ENCODE assay signal across 21 mouse cellular contexts in the genomic region with DNA sequence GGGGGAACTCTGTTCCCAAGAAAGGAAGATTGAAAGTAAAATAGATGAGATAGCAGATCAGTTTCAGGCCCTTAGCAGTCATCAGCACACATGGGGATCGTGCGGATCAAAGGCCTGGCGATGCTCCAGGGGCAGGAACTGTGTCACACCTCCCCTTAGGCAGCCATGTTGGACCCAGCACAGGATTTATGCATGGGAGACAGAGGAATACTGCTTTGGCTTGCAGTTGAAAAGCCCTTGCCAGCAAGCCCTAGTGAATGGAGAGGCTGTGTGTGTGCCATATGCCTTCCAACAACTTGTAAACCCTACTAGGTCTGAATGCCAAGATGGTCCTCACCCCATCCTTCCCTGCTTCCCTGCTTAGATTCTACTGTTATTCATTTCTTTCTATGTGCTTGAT.
"Had no signal": no experiment of that assay in that cellular context is flagged by ENCODE, and none has a peak within 500 bp of the region (broad histone marks: within the 10 kb centered on the region; RNA-seq: fewer than 3 reads in every experiment).

No protein-coding gene starts in this region.

- H3K27me3 ChIP-seq: limb, embryonic 12.5 days; limb, embryonic 15.5 days; midbrain, embryonic 12.5 days; midbrain, embryonic 15.5 days; neural tube, embryonic 12.5 days; neural tube, embryonic 15.5 days had no signal

- H3K36me3 ChIP-seq: limb, embryonic 12.5 days; limb, embryonic 15.5 days; midbrain, embryonic 12.5 days; midbrain, embryonic 15.5 days; neural tube, embryonic 12.5 days; neural tube, embryonic 15.5 days had no signal

- H3K9me3 ChIP-seq: limb, embryonic 12.5 days; limb, embryonic 15.5 days; midbrain, embryonic 12.5 days; midbrain, embryonic 15.5 days; neural tube, embryonic 12.5 days; neural tube, embryonic 15.5 days had no signal

- H3K9ac ChIP-seq: limb, embryonic 12.5 days; limb, embryonic 15.5 days; liver, embryonic 14.5 days; liver, postnatal 0 days; lung, embryonic 14.5 days; midbrain, embryonic 12.5 days; midbrain, embryonic 15.5 days; neural tube, embryonic 12.5 days; neural tube, embryonic 15.5 days had no signal

- H3K4me1 ChIP-seq: limb, embryonic 12.5 days; limb, embryonic 15.5 days; midbrain, embryonic 12.5 days; midbrain, embryonic 15.5 days; neural tube, embryonic 12.5 days; neural tube, embryonic 15.5 days had no signal

- H3K4me2 ChIP-seq: limb, embryonic 12.5 days; limb, embryonic 15.5 days; liver, embryonic 11.5 days; lung, embryonic 14.5 days; midbrain, embryonic 12.5 days; midbrain, embryonic 15.5 days; neural tube, embryonic 12.5 days; neural tube, embryonic 15.5 days had no signal

- DNase-seq: layer of hippocampus, adult 9-11 months; liver, postnatal 0 days; lung, embryonic 14.5 days; right cerebral cortex, adult 18-20 months; right cerebral cortex, postnatal 14 days; thymus, adult 2 months; thymus, postnatal 14 days; thymus, postnatal 4 days had no signal

- H3K27ac ChIP-seq: kidney, postnatal 0 days; layer of hippocampus, adult 2 months; limb, embryonic 12.5 days; limb, embryonic 15.5 days; liver, embryonic 14.5 days; macrophage; midbrain, embryonic 12.5 days; midbrain, embryonic 15.5 days; neural tube, embryonic 12.5 days; neural tube, embryonic 15.5 days; stomach, postnatal 0 days had no signal

- ATAC-seq: liver, postnatal 0 days; lung, postnatal 0 days; midbrain, embryonic 15.5 days had no signal

- H3K4me3 ChIP-seq: layer of hippocampus, adult 2 months; limb, embryonic 12.5 days; limb, embryonic 15.5 days; midbrain, embryonic 12.5 days; midbrain, embryonic 15.5 days; neural tube, embryonic 12.5 days; neural tube, embryonic 15.5 days had no signal
